Mouse (Mus musculus) embryonic facial prominence, embryonic 13.5 days (tissue): ENCODE results near the gene Ankrd35. TPM values are rescaled to one million over a fixed set of nuclear protein-coding genes. Genes with fewer than 3 reads are reported as not detected.
"Not testable (repeated sequence)": the region's sequence is repeated elsewhere in the genome, so short reads cannot be mapped to it uniquely, and the experiment has no call there.

ENCODE experiments used
- ATAC-seq: fragments of 200-750 bp; cut with Nextera tagmentation; 2 replicates; pipeline ENCODE4 v1.8.0; 2017; ENCODE audit warnings: low read depth; ENCODE audit not compliant: insufficient number of reproducible peaks, insufficient read depth, low FRiP score, low TSS enrichment
- H3K27ac ChIP-seq: fragments of 300-500 bp; sonication (generic); 2 replicates; pipeline ENCODE4 v1.5.1; 2015; ENCODE audit warnings: moderate library complexity, mild to moderate bottlenecking, inconsistent platforms
- H3K27me3 ChIP-seq: fragments of 300-500 bp; sonication (generic); 2 replicates; pipeline ENCODE4 v1.6.1; 2015; ENCODE audit warnings: mild to moderate bottlenecking, inconsistent platforms
- H3K36me3 ChIP-seq: fragments of 300-500 bp; sonication (generic); 2 replicates; pipeline ENCODE4 v1.6.1; 2015; ENCODE audit warnings: mild to moderate bottlenecking, inconsistent platforms
- H3K4me1 ChIP-seq: fragments of 300-500 bp; sonication (generic); 2 replicates; pipeline ENCODE4 v1.6.1; 2015; ENCODE audit warnings: inconsistent platforms
- H3K4me2 ChIP-seq: fragments of 300-500 bp; sonication (generic); 2 replicates; pipeline ENCODE4 v1.6.1; 2015; ENCODE audit warnings: moderate library complexity, mild to moderate bottlenecking, inconsistent platforms
- H3K4me3 ChIP-seq: fragments of 300-500 bp; sonication (generic); 2 replicates; pipeline ENCODE4 v1.5.1; 2015; ENCODE audit warnings: mild to moderate bottlenecking, inconsistent platforms
- H3K9ac ChIP-seq: fragments of 300-500 bp; sonication (generic); 2 replicates; pipeline ENCODE4 v1.6.1; 2015; ENCODE audit warnings: mild to moderate bottlenecking, inconsistent platforms
- H3K9me3 ChIP-seq: fragments of 300-500 bp; sonication (generic); 2 replicates; pipeline ENCODE4 v1.6.1; 2016; ENCODE audit warnings: inconsistent platforms
- WGBS: fragments of 180-500 bp; shearing (Covaris S2); methylation state at CpG from one replicate; pipeline ENCODE4 v1.1.7; 2015; ENCODE audit warnings: mixed read lengths; 5-methylcytosine and 5-hydroxymethylcytosine counted together
- polyA plus RNA-seq: library from polyadenylated mRNA; unstranded; fragments of >200 nt; fragmentation: Nextera tagmentation; extraction: Ambion mirVana; gene quantifications from 2 replicates; pipeline ENCODE4 v1.2.1, GENCODE M21; 2015

Ankrd35 gene
- polyA plus RNA-seq, 1 experiment from 2014 or later: 2.1 TPM

GRCm38 (mm10) chr3:96737013-96737740 is 67.2 kb downstream of the Ankrd35 start:
- no peak overlapping the region for H3K9ac ChIP-seq
- WGBS: 48% methylated on average over 1 of the region's 1 CpGs
- no peak overlapping the region for H3K4me3 ChIP-seq
- no peaks in the 10 kb centered on the region for H3K36me3 ChIP-seq
- no peaks in the 10 kb centered on the region for H3K9me3 ChIP-seq
- no peak for ATAC-seq
- no peak overlapping the region for H3K4me2 ChIP-seq
- H3K4me1 ChIP-seq: no peaks in the 10 kb centered on the region
- no peak overlapping the region for H3K27ac ChIP-seq
- H3K27me3 ChIP-seq: no peaks in the 10 kb centered on the region

- 87% methylated on average over 1 of the region's 1 CpGs for WGBS
- no peak overlapping the region for H3K27ac ChIP-seq
- no peak overlapping the region for H3K4me3 ChIP-seq
- no peaks in the 10 kb centered on the region for H3K27me3 ChIP-seq
- no peaks in the 10 kb centered on the region for H3K9me3 ChIP-seq
- no peak overlapping the region for H3K4me2 ChIP-seq
- H3K4me1 ChIP-seq: no peaks in the 10 kb centered on the region
- H3K36me3 ChIP-seq: no peaks in the 10 kb centered on the region
- no peak overlapping the region for H3K9ac ChIP-seq
- no peak for ATAC-seq
These were observed 68.1 kb downstream of the Ankrd35 start for GRCm38 (mm10) chr3:96737995-96738394.

- H3K27me3 ChIP-seq, ATAC-seq, H3K4me3 ChIP-seq, H3K27ac ChIP-seq, H3K4me1 ChIP-seq, H3K4me2 ChIP-seq, H3K36me3 ChIP-seq, H3K9ac ChIP-seq, H3K9me3 ChIP-seq: not testable (repeated sequence)
These were observed 70.3 kb downstream of the Ankrd35 start for GRCm38 (mm10) chr3:96740279-96740678.

Other genes starting within 250 kb of the Ankrd35 start
- gene BC107364, start 217.8 kb upstream of the Ankrd35 start, polyA plus RNA-seq: 0.20 TPM in 1 of 2 replicates, not detected in the other
- 1.5 and 1.9 TPM in 2 replicates for gene Hfe2, start 145.0 kb upstream of the Ankrd35 start, polyA plus RNA-seq
- 113 and 137 TPM in 2 replicates for gene Txnip, start 112.2 kb upstream of the Ankrd35 start, polyA plus RNA-seq
- 1.3 and 1.5 TPM in 2 replicates for gene Gm16253, start 93.1 kb upstream of the Ankrd35 start, polyA plus RNA-seq
- gene Polr3gl, start 76.0 kb upstream of the Ankrd35 start, polyA plus RNA-seq: 53.7 and 56.7 TPM in 2 replicates
- gene Ankrd34a, start 73.5 kb upstream of the Ankrd35 start, polyA plus RNA-seq: 3.1 and 3.2 TPM in 2 replicates
- 8.8 and 9.3 TPM in 2 replicates for gene Lix1l, start 69.0 kb upstream of the Ankrd35 start, polyA plus RNA-seq
- 148 and 157 TPM in 2 replicates for gene Rbm8a, start 40.2 kb upstream of the Ankrd35 start, polyA plus RNA-seq
- 63.5 and 66.8 TPM in 2 replicates for gene Pex11b, start 34.8 kb upstream of the Ankrd35 start, polyA plus RNA-seq
- gene Gm42957, start 34.7 kb upstream of the Ankrd35 start, polyA plus RNA-seq: 0.22 and 0.58 TPM in 2 replicates
- gene Itga10, start 24.5 kb upstream of the Ankrd35 start, polyA plus RNA-seq: 3.5 and 3.8 TPM in 2 replicates
- gene Pias3, start 26.3 kb downstream of the Ankrd35 start, polyA plus RNA-seq: 71.5 and 75.2 TPM in 2 replicates
- gene Nudt17, start 38.4 kb downstream of the Ankrd35 start, polyA plus RNA-seq: 13.5 and 16.5 TPM in 2 replicates
- gene Polr3c, start 57.5 kb downstream of the Ankrd35 start, polyA plus RNA-seq: 33.3 and 34.5 TPM in 2 replicates
- 47.9 and 53.1 TPM in 2 replicates for gene Rnf115, start 57.5 kb downstream of the Ankrd35 start, polyA plus RNA-seq
- gene Pdzk1, start 159.2 kb downstream of the Ankrd35 start, polyA plus RNA-seq: 0.85 TPM in 1 of 2 replicates, not detected in the other
- gene Cd160, start 159.2 kb downstream of the Ankrd35 start, polyA plus RNA-seq: 0.13 and 0.17 TPM in 2 replicates
- 9.7 and 10.6 TPM in 2 replicates for gene Gja5, start 234.6 kb downstream of the Ankrd35 start, polyA plus RNA-seq
- 39.5 and 47.9 TPM in 2 replicates for gene Gpr89, start 235.2 kb downstream of the Ankrd35 start, polyA plus RNA-seq